23 mouse cellular contexts compared by ENCODE assay signal in genomic region chr5:13550953-13551352, GRCm38 (mm10).
DNase-seq lines count a peak whose midpoint lies in the region; ATAC-seq and TF ChIP-seq lines count a peak whose summit lies in the region.
"Had no signal": no experiment of that assay in that cellular context is flagged by ENCODE, and none has a peak within 500 bp of the region (broad histone marks: within the 10 kb centered on the region; RNA-seq: fewer than 3 reads in every experiment).

No protein-coding gene starts in this region.

- H3K9ac ChIP-seq in hindbrain, embryonic 13.5 days: no peak overlapping the region
- H3K9ac ChIP-seq in lung, postnatal 0 days (replicated peaks; ENCODE audit: low read depth): no peak overlapping the region
- H3K9ac ChIP-seq in hindbrain, embryonic 11.5 days (ENCODE audit: low read depth, low read length): no peak overlapping the region

- H3K27me3 ChIP-seq in hindbrain, embryonic 13.5 days: no peaks in the 10 kb centered on the region
- H3K27me3 ChIP-seq in lung, postnatal 0 days (replicated peaks; ENCODE audit: insufficient read depth, low read length): no peaks in the 10 kb centered on the region
- H3K27me3 ChIP-seq in hindbrain, embryonic 11.5 days (ENCODE audit: control insufficient read depth, insufficient read depth, low read length): no peaks in the 10 kb centered on the region
- H3K27me3 ChIP-seq: CH12.LX, Patski had no signal

- DNase-seq in A20 (ENCODE audit: low read depth, low spot score): peak; percentile 14
- no peak for DNase-seq in thymus, postnatal 36 days
- no peak for DNase-seq in lung, postnatal 0 days (ENCODE audit: low spot score)
- no peak for DNase-seq in hindbrain, embryonic 11.5 days (ENCODE audit: low spot score)
- DNase-seq: adrenal gland, adult 2 months; adrenal gland, adult 8-10 months; adrenal gland, postnatal 10 days; adrenal gland, postnatal 14 days; adrenal gland, postnatal 25 days; adrenal gland, postnatal 36 days; B cell, adult 2 months; cerebellum, adult 11 months; cerebellum, adult 11-12 months; cerebellum, adult 18-20 months had no signal

- no peak overlapping the region for H3K4me3 ChIP-seq in hindbrain, embryonic 13.5 days
- H3K4me3 ChIP-seq in lung, postnatal 0 days (ENCODE audit: low read depth, low read length): no peak overlapping the region
- no peak overlapping the region for H3K4me3 ChIP-seq in hindbrain, embryonic 11.5 days (ENCODE audit: low read depth, low read length)

- H3K9me3 ChIP-seq in hindbrain, embryonic 13.5 days: no peaks in the 10 kb centered on the region
- H3K9me3 ChIP-seq in lung, postnatal 0 days (ENCODE audit: low read length): no peaks in the 10 kb centered on the region
- no peaks in the 10 kb centered on the region for H3K9me3 ChIP-seq in hindbrain, embryonic 11.5 days (ENCODE audit: control insufficient read depth, low read length)
- H3K9me3 ChIP-seq: G1E had no signal

- H3K27ac ChIP-seq in hindbrain, embryonic 13.5 days: no peak overlapping the region
- no peak overlapping the region for H3K27ac ChIP-seq in lung, postnatal 0 days (ENCODE audit: low read length)
- H3K27ac ChIP-seq in hindbrain, embryonic 11.5 days (ENCODE audit: low read depth, low read length): no peak overlapping the region

- TF ChIP-seq EP300 in lung, postnatal 0 days (IDR thresholded peaks at IDR 0.05): no peak

- WGBS in hindbrain, embryonic 13.5 days: 95% methylated on average over 1 of the region's 1 CpGs
- 88% methylated on average over 1 of the region's 1 CpGs for WGBS in lung, postnatal 0 days
- 86% methylated on average over 1 of the region's 1 CpGs for WGBS in hindbrain, embryonic 11.5 days

- H3K36me3 ChIP-seq in hindbrain, embryonic 13.5 days: no peaks in the 10 kb centered on the region
- H3K36me3 ChIP-seq in lung, postnatal 0 days (ENCODE audit: insufficient read depth, low read length): no peaks in the 10 kb centered on the region
- no peaks in the 10 kb centered on the region for H3K36me3 ChIP-seq in hindbrain, embryonic 11.5 days (ENCODE audit: control insufficient read depth, insufficient read depth, low read length)
- H3K36me3 ChIP-seq: G1E had no signal

- H3K4me2 ChIP-seq in hindbrain, embryonic 13.5 days: no peak overlapping the region
- no peak overlapping the region for H3K4me2 ChIP-seq in lung, postnatal 0 days (replicated peaks; ENCODE audit: low read depth, low read length)
- H3K4me2 ChIP-seq in hindbrain, embryonic 11.5 days (replicated peaks; ENCODE audit: low read depth, low read length): no peak overlapping the region

- H3K4me1 ChIP-seq in hindbrain, embryonic 13.5 days (replicated peaks): peaks cover 12% of the 10 kb centered on the region; the same call in 1 of the 2 replicates
- no peaks in the 10 kb centered on the region for H3K4me1 ChIP-seq in lung, postnatal 0 days (ENCODE audit: insufficient read depth, low read depth, low read length)
- H3K4me1 ChIP-seq in hindbrain, embryonic 11.5 days (replicated peaks; ENCODE audit: control insufficient read depth, insufficient read depth, low read length): no peaks in the 10 kb centered on the region

- TF ChIP-seq CTCF in lung, postnatal 0 days (IDR thresholded peaks at IDR 0.05): no peak

- peak; percentile 39; the same call in 1 of the 2 replicates for ATAC-seq in common myeloid progenitor, adult 5-6 weeks (replicated peaks; ENCODE audit: low read depth, poor library complexity, severe bottlenecking)
- ATAC-seq in granulocyte monocyte progenitor cell, adult 5-6 weeks (replicated peaks; ENCODE audit: poor library complexity, severe bottlenecking): peak; percentile 85
- peak; percentile 54 for ATAC-seq in megakaryocyte progenitor cell, adult 5-6 weeks (replicated peaks; ENCODE audit: poor library complexity)
- no peak for ATAC-seq in hindbrain, embryonic 13.5 days (ENCODE audit: low FRiP score)
- no peak for ATAC-seq in lung, postnatal 0 days
- ATAC-seq in hindbrain, embryonic 11.5 days (ENCODE audit: low FRiP score): no peak
- ATAC-seq: activated CD4-positive, CD25-positive, alpha-beta regulatory T cell, adult 4 months; CD4-positive, CD25-positive, alpha-beta regulatory T cell, adult 4 months; Patski had no signal

Comparison
In these comparisons a context has a peak if more than half of its experiments do, and no peak if none do; other contexts are left out.
1. ATAC-seq: peak in common myeloid progenitor, adult 5-6 weeks (single experiment), granulocyte monocyte progenitor cell, adult 5-6 weeks (single experiment) and megakaryocyte progenitor cell, adult 5-6 weeks (single experiment); none in hindbrain, embryonic 13.5 days (single experiment), lung, postnatal 0 days (single experiment) and hindbrain, embryonic 11.5 days (single experiment).